Mouse (Mus musculus): ENCODE measurements at regions not wholly inside any gene's neighbourhood (a gene's known extent, or its start where the extent isn't known, plus 50 kb on each side); places are given as distances from the start of the nearest gene placed in this dataset.

GRCm38 (mm10) chr3:102281983-102282382 is 77.5 kb upstream of the Vangl1 start:
- TF ChIP-seq CTCF (IDR thresholded peaks at IDR 0.05; ENCODE audit: low read depth, low read length): no peak
- TF ChIP-seq POLR2AphosphoS5 (IDR thresholded peaks at IDR 0.05; ENCODE audit: insufficient replicate concordance, low read depth, low read length): no peak
- TF ChIP-seq GATA1 (IDR thresholded peaks at IDR 0.05; ENCODE audit: borderline replicate concordance, low read length): no peak
- no peak for TF ChIP-seq GATA2 (IDR thresholded peaks at IDR 0.05; ENCODE audit: borderline replicate concordance, low read depth, low read length)
- no peak for TF ChIP-seq TAL1 (conservative IDR thresholded peaks at IDR 0.05; ENCODE audit: low read depth, low read length)
